Mouse (Mus musculus) MEL (cell line): ENCODE measurements around the gene Glo1.

ENCODE experiments used
- CTCF ChIP-seq, 3 experiments: IDR thresholded peaks in 2 of 3; conservative IDR thresholded peaks in 1 of 3; 2 replicates each; pipeline ENCODE4 v1.5.1; 2011 to 2012; ENCODE audit warnings: low read length in 3 of 3, low read depth in 2 of 3, mild to moderate bottlenecking in 2 of 3, improper control_type of control experiment in 1 of 3, inconsistent platforms in 1 of 3, mixed read lengths in 1 of 3, moderate library complexity in 1 of 3; ENCODE audit not compliant: control insufficient read depth in 1 of 3, insufficient read depth in 1 of 3, poor library complexity in 1 of 3, severe bottlenecking in 1 of 3
- E2F4 ChIP-seq: IDR thresholded peaks from 2 replicates; pipeline ENCODE4 v1.6.1; 2011; ENCODE audit warnings: low read depth, low read length, improper control_type of control experiment, borderline replicate concordance
- MAX ChIP-seq: IDR thresholded peaks from 2 replicates; pipeline ENCODE4 v1.6.1; 2011; ENCODE audit warnings: low read length, improper control_type of control experiment
- MAZ ChIP-seq: IDR thresholded peaks from 2 replicates; pipeline ENCODE4 v1.6.1; 2012; ENCODE audit warnings: low read depth, mild to moderate bottlenecking, inconsistent platforms, low read length, improper control_type of control experiment
- MXI1 ChIP-seq: IDR thresholded peaks from 2 replicates; pipeline ENCODE4 v1.6.1; 2011; ENCODE audit warnings: mild to moderate bottlenecking, low read depth, low read length, improper control_type of control experiment
- MYB ChIP-seq: IDR thresholded peaks from 2 replicates; pipeline ENCODE4 v1.6.1; 2011; ENCODE audit warnings: mild to moderate bottlenecking, low read depth, low read length, improper control_type of control experiment
- NELFE ChIP-seq: IDR thresholded peaks from 2 replicates; pipeline ENCODE4 v1.6.1; 2011; ENCODE audit warnings: low read depth, low read length, improper control_type of control experiment
- NRF1 ChIP-seq: IDR thresholded peaks from 2 replicates; pipeline ENCODE4 v1.6.1; 2014; ENCODE audit warnings: low read depth, mild to moderate bottlenecking, inconsistent platforms, low read length, improper control_type of control experiment, moderate library complexity; ENCODE audit not compliant: poor library complexity, insufficient read depth, severe bottlenecking
- POLR2A ChIP-seq, 2 experiments: IDR thresholded peaks; 2 replicates each; pipeline ENCODE4 v1.6.1; 2011 to 2012; ENCODE audit warnings: low read length in 2 of 2, mild to moderate bottlenecking in 2 of 2, control low read depth in 1 of 2, improper control_type of control experiment in 1 of 2, low read depth in 1 of 2, moderate library complexity in 1 of 2; ENCODE audit not compliant: control insufficient read depth in 1 of 2, insufficient read depth in 1 of 2, poor library complexity in 1 of 2
- SMC3 ChIP-seq: IDR thresholded peaks from 2 replicates; pipeline ENCODE4 v1.6.1; 2011; ENCODE audit warnings: low read depth, low read length, improper control_type of control experiment
- TCF12 ChIP-seq: IDR thresholded peaks from 2 replicates; pipeline ENCODE4 v1.6.1; 2014; ENCODE audit warnings: low read depth, mild to moderate bottlenecking, inconsistent platforms, low read length, improper control_type of control experiment, moderate library complexity
- UBTF ChIP-seq: IDR thresholded peaks from 2 replicates; pipeline ENCODE4 v1.6.1; 2012; ENCODE audit warnings: low read depth, mild to moderate bottlenecking, inconsistent platforms, low read length, improper control_type of control experiment, moderate library complexity, borderline replicate concordance; ENCODE audit not compliant: insufficient read depth
- USF1 ChIP-seq: IDR thresholded peaks from 2 replicates; pipeline ENCODE4 v1.6.1; 2014; ENCODE audit warnings: low read depth, mild to moderate bottlenecking, inconsistent platforms, low read length, improper control_type of control experiment, moderate library complexity

DNA sequence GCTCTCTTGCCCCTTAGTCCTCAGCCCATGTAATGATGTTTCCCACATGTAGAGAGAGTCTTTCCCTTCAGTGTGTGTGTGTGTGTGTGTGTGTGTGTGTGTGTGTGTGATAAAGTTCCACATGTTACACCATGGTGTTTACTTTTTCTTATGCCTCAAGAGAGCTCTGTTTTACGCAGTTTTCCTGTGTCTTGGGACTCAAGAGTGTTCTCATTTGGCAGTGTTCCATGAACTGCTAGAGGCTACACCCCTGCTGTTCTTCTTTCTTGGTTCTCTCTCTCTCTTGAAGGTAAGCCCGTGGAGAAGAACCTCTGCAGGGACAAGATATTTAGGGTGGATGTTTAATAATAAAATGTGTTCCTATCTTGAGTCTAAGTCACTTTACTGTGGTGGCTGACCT, 7.5 kb downstream of the Glo1 start:
- TF ChIP-seq CTCF (IDR thresholded peaks at IDR 0.05 in 2 of 3, conservative IDR thresholded peaks at IDR 0.05 in 1 of 3; ENCODE audit: control insufficient read depth in 1 of 3, insufficient read depth in 1 of 3, low read depth in 2 of 3, low read length in 3 of 3, poor library complexity in 1 of 3, severe bottlenecking in 1 of 3) = no peak
- no peak for TF ChIP-seq USF1
- TF ChIP-seq MAZ = no peak
- TF ChIP-seq MXI1 = 0 out of 2 replicates have a peak, but pooled peaks have one; percentile 57
- TF ChIP-seq POLR2A (IDR thresholded peaks at IDR 0.05; ENCODE audit: control insufficient read depth in 1 of 2, insufficient read depth in 1 of 2, low read depth in 1 of 2, low read length in 2 of 2, poor library complexity in 1 of 2) = no peak
- TF ChIP-seq NELFE = no peak
- no peak for TF ChIP-seq UBTF
- TF ChIP-seq NRF1 = no peak
- peak; percentile 64 for TF ChIP-seq TCF12
- TF ChIP-seq SMC3 = peak; percentile 13; the same call in 1 of the 2 replicates
- peak; percentile 50 for TF ChIP-seq MAX
- TF ChIP-seq MYB = no peak
- TF ChIP-seq E2F4 = no peak
